Mouse (Mus musculus) lung, postnatal 14 days (tissue): ENCODE results near the gene Vmn2r94.

Experiments
- DNase-seq: peaks from one replicate; pipeline ENCODE4 v3.0.0; 2021

Gene Vmn2r94

GRCm38 (mm10) chr17:18277656-18278055 lies at the start of gene Vmn2r94:
Vmn2r94 (minus strand) TSS chr17:18277756.
- no peak for DNase-seq

- no peak for DNase-seq
Observed at GRCm38 (mm10) chr17:18323031-18323430, 45.5 kb upstream of the Vmn2r94 start.

DNA sequence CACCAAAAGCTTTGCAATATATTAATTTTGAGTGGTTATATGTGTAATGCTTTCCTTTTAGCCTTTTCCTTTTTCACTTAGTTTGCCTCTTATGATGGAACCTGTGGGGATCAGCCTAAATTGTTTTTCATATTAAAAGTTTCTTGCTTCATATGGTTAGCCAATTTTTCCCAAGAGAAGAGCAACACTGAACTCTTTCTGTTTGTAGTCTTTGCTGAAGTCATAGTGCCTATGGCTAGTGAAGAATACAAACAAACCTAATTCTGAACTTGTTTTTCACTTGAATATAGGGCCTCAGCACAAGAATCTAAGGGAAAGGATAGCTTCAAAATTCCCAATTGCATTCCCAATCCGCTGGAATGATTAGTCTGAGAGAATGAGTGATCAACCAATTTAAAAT lies 20.2 kb upstream of the Vmn2r94 start, which contains the start of gene Vmn2r93:
Gene Vmn2r93 (plus strand): TSS at position 301 of the 400 bp plus-strand sequence.
- no peak for DNase-seq

DNA sequence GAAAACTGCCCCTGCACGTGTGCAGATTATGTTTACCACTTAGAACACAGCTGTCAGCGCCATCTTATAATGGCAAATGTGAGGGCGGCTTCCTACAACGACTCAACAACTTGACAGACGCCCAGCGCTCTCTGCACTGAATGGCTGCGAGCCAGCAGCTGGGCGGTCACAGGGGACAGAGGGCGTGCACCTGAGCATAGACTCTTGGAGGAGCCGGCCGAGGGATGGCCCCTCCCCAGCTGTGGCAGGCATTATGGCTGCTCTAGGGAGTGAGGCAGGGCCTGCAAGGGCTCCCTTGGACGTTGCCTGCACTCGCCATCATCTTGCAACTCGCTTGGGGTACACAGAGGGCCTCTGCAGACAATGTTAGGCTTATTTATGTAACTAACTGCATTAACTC lies 40.6 kb downstream of the Vmn2r94 start:
- DNase-seq = no peak

DNA sequence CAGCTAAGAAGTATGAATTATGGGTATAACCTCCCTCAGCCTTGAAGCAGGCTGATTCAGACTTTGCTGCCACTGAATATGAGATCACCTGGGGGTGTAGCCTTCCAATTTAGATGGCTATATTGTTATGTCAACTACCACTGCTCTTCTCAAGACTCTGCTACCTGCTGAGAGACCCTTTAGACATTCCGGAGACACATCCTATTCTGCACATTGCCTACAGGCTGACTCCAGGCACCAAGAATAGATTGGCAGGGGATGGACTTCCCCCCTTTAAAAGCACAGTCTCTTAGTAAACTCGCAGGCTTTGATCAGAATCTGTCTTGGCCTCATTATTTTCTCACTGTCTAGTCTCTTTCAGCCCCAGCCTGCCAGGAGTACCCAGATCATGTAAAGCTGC lies 45.6 kb downstream of the Vmn2r94 start:
- DNase-seq = no peak

DNA sequence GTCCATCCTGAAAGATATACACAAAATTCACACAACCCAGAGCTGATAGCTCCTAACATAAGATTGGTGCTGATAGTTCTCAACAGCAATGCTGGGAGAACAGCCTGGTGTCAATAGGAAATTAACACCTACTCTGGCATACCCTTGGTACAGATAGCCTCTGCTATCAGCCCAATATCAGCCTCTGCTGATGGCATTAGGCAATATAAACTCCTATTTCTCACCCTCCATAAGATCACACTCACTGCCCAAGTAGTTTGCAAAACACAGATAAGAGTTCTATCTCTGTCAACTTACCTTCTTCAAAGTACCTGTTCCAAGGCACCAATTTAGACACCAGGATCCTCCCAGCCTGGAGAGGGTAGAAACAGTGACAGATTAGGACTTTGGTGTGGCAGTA lies 56.3 kb downstream of the Vmn2r94 start:
- no peak for DNase-seq
